Mouse (Mus musculus) cerebellum, adult 2 months (tissue): ENCODE measurements around the gene Ssc4d. TPM values are rescaled to one million over a fixed set of nuclear protein-coding genes. Genes with fewer than 3 reads are reported as not detected.
A peak's percentile ranks its signal among the peaks of the same experiment; 100 is the strongest.

Experiments
- DNase-seq, 2 experiments: peaks; one replicate each; pipeline ENCODE4 v3.0.0; 2021
- H3K27ac ChIP-seq: fragments of 200-500 bp; 2 replicates; pipeline ENCODE4 v1.5.1; 2012; ENCODE audit warnings: low read length, control low read depth, inconsistent platforms; ENCODE audit not compliant: insufficient read depth
- H3K27me3 ChIP-seq: fragments of 200-500 bp; 2 replicates; pipeline ENCODE4 v1.6.1; 2012; ENCODE audit warnings: inconsistent platforms, mild to moderate bottlenecking, low read length, moderate library complexity; ENCODE audit not compliant: control insufficient read depth, insufficient read depth
- H3K4me1 ChIP-seq: fragments of 200-500 bp; 2 replicates; pipeline ENCODE4 v1.6.1; 2011; ENCODE audit warnings: low read length; ENCODE audit not compliant: control insufficient read depth, insufficient read depth
- H3K4me3 ChIP-seq: fragments of 200-500 bp; replicated peaks from 2 replicates; pipeline ENCODE3; 2011; ENCODE audit warnings: mild to moderate bottlenecking, low read depth, low read length, control low read depth; ENCODE audit not compliant: insufficient read depth
- CTCF ChIP-seq: fragments of 200-500 bp; IDR thresholded peaks from 2 replicates; pipeline ENCODE4 v1.5.1; 2011; ENCODE audit warnings: low read depth, mild to moderate bottlenecking, control low read depth, low read length, moderate library complexity, borderline replicate concordance; ENCODE audit not compliant: insufficient read depth
- POLR2A ChIP-seq: fragments of 200-500 bp; IDR thresholded peaks from 2 replicates; pipeline ENCODE4 v1.6.1; 2011; ENCODE audit warnings: low read length, control low read depth, borderline replicate concordance; ENCODE audit not compliant: insufficient read depth
- WGBS: fragments of 180-500 bp; shearing (Covaris S2); methylation state at CpG from one replicate; pipeline ENCODE4 v1.1.7; 2018; 5-methylcytosine and 5-hydroxymethylcytosine counted together
- polyA plus RNA-seq: library from polyadenylated mRNA; depleted of rRNA; stranded (reverse); fragments of >200 nt; gene quantifications from 2 replicates; pipeline ENCODE4 v1.2.3, GENCODE M21; 2012; rRNA removed

The Ssc4d gene
- polyA plus RNA-seq, 1 experiment = 3.3 TPM

GRCm38 (mm10) chr5:135918059-135918437 lies 56.3 kb downstream of the Ssc4d start:
- H3K27me3 ChIP-seq = no peaks in the 10 kb centered on the region
- DNase-seq = peak in 1 of 2 experiments; percentile 12
- 82% methylated on average over 5 of the region's 5 CpGs for WGBS
- no peak overlapping the region for H3K4me3 ChIP-seq
- no peak for TF ChIP-seq POLR2A
- no peak for TF ChIP-seq CTCF
- H3K27ac ChIP-seq = no peak overlapping the region
- H3K4me1 ChIP-seq = peaks cover 47% of the 10 kb centered on the region

- H3K4me3 ChIP-seq = no peak overlapping the region
- peak; percentile 14 to 24 for DNase-seq
- peaks cover 48% of the 10 kb centered on the region for H3K4me1 ChIP-seq
- TF ChIP-seq POLR2A (no peak), CTCF (peak; percentile 28; the same call in 1 of the 2 replicates)
- WGBS = 92% methylated on average over 8 of the region's 8 CpGs
- H3K27me3 ChIP-seq = no peaks in the 10 kb centered on the region
- H3K27ac ChIP-seq = 0 out of 2 replicates have a peak overlapping the region, but pooled peaks have one; percentile 26
Observed at GRCm38 (mm10) chr5:135917327-135918058, 56.8 kb downstream of the Ssc4d start.

- peaks cover 45% of the 10 kb centered on the region for H3K4me1 ChIP-seq
- no peak for TF ChIP-seq CTCF
- TF ChIP-seq POLR2A = no peak
Observed at GRCm38 (mm10) chr5:135916601-135917000, 57.7 kb downstream of the Ssc4d start.

GRCm38 (mm10) chr5:135916051-135916565 lies 58.2 kb downstream of the Ssc4d start:
- no peak overlapping the region for H3K4me3 ChIP-seq
- H3K4me1 ChIP-seq = peaks cover 50% of the 10 kb centered on the region
- 0 out of 2 replicates have a peak overlapping the region, but pooled peaks have one; percentile 34 for H3K27ac ChIP-seq
- WGBS = 53% methylated on average over 6 of the region's 6 CpGs
- DNase-seq = no peak
- H3K27me3 ChIP-seq = no peaks in the 10 kb centered on the region
- TF ChIP-seq POLR2A = no peak
- TF ChIP-seq CTCF = no peak

More at GRCm38 (mm10) chr5:135916601-135917000, 57.7 kb downstream of the Ssc4d start:
- H3K27ac ChIP-seq = no peak overlapping the region
- 37% methylated on average over 3 of the region's 3 CpGs for WGBS
- H3K27me3 ChIP-seq = no peaks in the 10 kb centered on the region
- no peak overlapping the region for H3K4me3 ChIP-seq
- peak; percentile 78 to 86 for DNase-seq

GRCm38 (mm10) chr5:135914156-135914555 lies 60.2 kb downstream of the Ssc4d start:
- Histone ChIP-seq H3K27me3 (no peaks in the 10 kb centered on the region), H3K4me1 (peaks cover 55% of the 10 kb centered on the region), H3K4me3 (no peak overlapping the region), H3K27ac (peak overlapping the region; percentile 82)
- peak; percentile 59 to 81 for DNase-seq
- 18% methylated on average over 6 of the region's 6 CpGs for WGBS
- TF ChIP-seq CTCF (no peak), POLR2A (no peak)

- no peak for TF ChIP-seq POLR2A
- TF ChIP-seq CTCF = no peak
- 67% methylated on average over 5 of the region's 5 CpGs for WGBS
- Histone ChIP-seq H3K27me3 (no peaks in the 10 kb centered on the region), H3K4me1 (peaks cover 55% of the 10 kb centered on the region), H3K4me3 (no peak overlapping the region), H3K27ac (peak overlapping the region; percentile 82)
- DNase-seq = no peak
Observed at GRCm38 (mm10) chr5:135913201-135913600, 61.1 kb downstream of the Ssc4d start.

- H3K4me3 ChIP-seq = no peak overlapping the region
- H3K27ac ChIP-seq = peak overlapping the region; percentile 11; the same call in 1 of the 2 replicates
- WGBS = 62% methylated on average over 11 of the region's 11 CpGs
- H3K4me1 ChIP-seq = peaks cover 56% of the 10 kb centered on the region
- no peaks in the 10 kb centered on the region for H3K27me3 ChIP-seq
- peak in 1 of 2 experiments; percentile 24 for DNase-seq
- TF ChIP-seq CTCF (no peak), POLR2A (no peak)
Observed at GRCm38 (mm10) chr5:135911633-135912220, 62.6 kb downstream of the Ssc4d start.

- H3K27ac ChIP-seq = no peak overlapping the region
- no peak overlapping the region for H3K4me3 ChIP-seq
- H3K27me3 ChIP-seq = no peaks in the 10 kb centered on the region
- DNase-seq = peak; percentile 22 to 34
- WGBS = 76% methylated on average over 25 of the region's 25 CpGs
- TF ChIP-seq POLR2A = no peak
- no peak for TF ChIP-seq CTCF
- H3K4me1 ChIP-seq = peaks cover 49% of the 10 kb centered on the region
Observed at GRCm38 (mm10) chr5:135910813-135911212, 63.5 kb downstream of the Ssc4d start.

Other genes starting within 250 kb of the Ssc4d start
- gene Tmem120a, start 230.1 kb downstream of the Ssc4d start, polyA plus RNA-seq = 14.8 and 15.6 TPM in 2 replicates
- 0.26 and 0.62 TPM in 2 replicates for gene Styxl1, start 196.1 kb downstream of the Ssc4d start, polyA plus RNA-seq
- 676 and 703 TPM in 2 replicates for gene Mdh2, start 196.1 kb downstream of the Ssc4d start, polyA plus RNA-seq
- 123 and 131 TPM in 2 replicates for gene Srrm3, start 167.6 kb downstream of the Ssc4d start, polyA plus RNA-seq
- gene Hspb1, start 86.6 kb downstream of the Ssc4d start, polyA plus RNA-seq = 42.9 and 49.2 TPM in 2 replicates
- gene Ywhag, start 39.9 kb downstream of the Ssc4d start, polyA plus RNA-seq = 445 and 493 TPM in 2 replicates
- gene Zp3, start 5.6 kb upstream of the Ssc4d start, polyA plus RNA-seq = 0.23 and 0.33 TPM in 2 replicates
- 9.2 and 10.1 TPM in 2 replicates for gene Dtx2, start 20.3 kb upstream of the Ssc4d start, polyA plus RNA-seq
- gene Upk3b, start 64.0 kb upstream of the Ssc4d start, polyA plus RNA-seq = not detected in 2 replicates
- gene Upk3bl, start 80.0 kb upstream of the Ssc4d start, polyA plus RNA-seq = 1.0 and 1.1 TPM in 2 replicates
- gene Rasa4, start 109.4 kb upstream of the Ssc4d start, polyA plus RNA-seq = 32.7 and 32.9 TPM in 2 replicates
- 121 and 123 TPM in 2 replicates for gene Polr2j, start 142.1 kb upstream of the Ssc4d start, polyA plus RNA-seq
- gene Lrwd1, start 161.5 kb upstream of the Ssc4d start, polyA plus RNA-seq = 21.5 and 23.7 TPM in 2 replicates
- 15.7 and 17.2 TPM in 2 replicates for gene Alkbh4, start 161.6 kb upstream of the Ssc4d start, polyA plus RNA-seq
- 64.9 and 66.9 TPM in 2 replicates for gene Orai2, start 196.2 kb upstream of the Ssc4d start, polyA plus RNA-seq
- gene Prkrip1, start 224.4 kb upstream of the Ssc4d start, polyA plus RNA-seq = 36.2 and 38.0 TPM in 2 replicates